Mouse (Mus musculus): ENCODE measurements around the gene U90926. TPM values are rescaled to one million over a fixed set of nuclear protein-coding genes. Genes with fewer than 3 reads are reported as not detected.

The U90926 gene
- not detected for total RNA-seq (2021)
- long read RNA-seq, experiment 1, result 0 reads
- long read RNA-seq, experiment 2, result 0 reads

DNA sequence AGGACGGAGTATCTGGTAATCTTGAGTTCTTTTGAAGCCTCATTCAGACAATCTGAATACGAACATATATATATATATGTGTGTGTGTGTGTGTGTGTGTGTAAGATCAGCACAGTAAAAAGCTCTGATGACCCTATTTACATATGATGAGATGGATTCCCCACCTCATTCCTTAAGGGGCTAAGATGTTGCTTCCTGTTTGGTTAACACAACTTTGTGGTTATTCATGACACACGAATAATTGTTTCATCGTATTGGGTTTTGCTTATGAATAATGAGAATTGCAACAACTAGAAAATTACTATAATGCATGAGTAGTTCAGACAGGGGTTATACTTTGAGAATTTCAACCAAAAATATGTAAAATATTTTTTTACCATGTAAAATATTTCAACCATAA lies at the start of gene U90926:
Gene U90926, minus strand, starts transcription at position 101 of the 400 bp plus-strand sequence.
- DNase-seq, result no peak

- no peak for DNase-seq
Observed at GRCm38 (mm10) chr5:92263761-92264359, 48.7 kb upstream of the U90926 start.

DNA sequence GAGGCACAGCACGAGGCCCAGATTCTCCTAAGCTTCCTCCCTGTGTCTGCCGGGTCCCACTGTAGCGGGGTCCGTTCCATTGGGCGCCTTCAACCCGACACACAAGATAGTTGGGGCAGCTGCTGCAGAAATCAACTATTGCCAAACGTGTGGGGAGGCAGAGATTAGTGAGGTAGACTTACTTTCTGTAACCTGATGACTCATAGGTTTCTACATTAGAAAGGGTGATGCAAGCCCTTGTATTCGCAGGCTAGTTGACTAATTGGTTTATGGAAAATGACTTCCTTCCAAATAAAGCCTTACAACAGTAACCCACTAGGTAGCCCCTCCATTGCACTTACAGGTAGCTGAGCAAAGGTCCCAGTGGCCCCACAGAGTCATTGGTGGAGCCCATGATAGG lies 47.4 kb upstream of the U90926 start:
- no peak for DNase-seq

GRCm38 (mm10) chr5:92256218-92256617 lies 41.0 kb upstream of the U90926 start, which contains the start of gene Ppef2:
Gene Ppef2 (minus strand): TSS chr5:92256278.
- DNase-seq, result no peak

GRCm38 (mm10) chr5:92254476-92254875 lies 39.3 kb upstream of the U90926 start:
- DNase-seq, result no peak

- DNase-seq, result no peak
Observed at GRCm38 (mm10) chr5:92252797-92253343, 37.7 kb upstream of the U90926 start.

GRCm38 (mm10) chr5:92252031-92252430 lies 36.8 kb upstream of the U90926 start:
- no peak for DNase-seq

- no peak for DNase-seq
Observed at GRCm38 (mm10) chr5:92248614-92249013, 33.4 kb upstream of the U90926 start.

DNA sequence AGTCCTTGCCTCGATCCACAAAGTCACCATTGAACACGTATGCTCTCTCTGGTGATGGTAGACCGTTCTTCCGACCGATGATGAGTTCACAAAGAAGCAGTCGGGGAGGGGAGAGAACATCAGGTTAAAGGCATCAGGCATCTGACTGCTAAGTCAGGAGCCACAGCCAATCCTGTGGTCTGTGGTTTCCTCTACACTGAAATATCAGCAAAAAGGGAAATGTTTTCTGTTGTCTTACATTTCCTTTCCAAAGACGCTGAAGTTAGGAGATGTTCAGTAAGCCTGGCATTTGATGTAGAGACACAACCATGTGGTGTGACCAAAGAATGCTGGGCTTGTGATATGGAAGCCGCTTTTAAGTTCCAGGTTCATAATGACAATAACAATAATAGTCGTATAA lies 30.3 kb upstream of the U90926 start:
- no peak for DNase-seq

DNA sequence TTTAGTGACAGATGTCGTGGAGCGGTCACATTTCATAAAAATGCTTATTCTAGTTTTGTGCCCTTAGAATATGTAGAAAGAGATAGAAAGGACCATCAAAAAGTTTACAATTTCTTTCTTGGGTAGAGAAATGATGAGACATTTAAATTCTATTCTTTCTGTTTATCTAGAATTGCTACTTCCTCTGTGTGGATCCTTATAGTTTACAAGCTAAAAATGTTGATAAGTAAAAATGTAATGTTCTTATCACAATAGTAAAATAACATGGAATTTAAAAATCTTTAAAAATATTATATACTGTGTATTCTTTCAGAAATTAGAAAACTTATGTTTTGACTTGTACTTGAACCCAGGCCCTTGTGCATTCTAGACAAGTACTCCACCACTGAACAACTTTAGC lies 29.7 kb upstream of the U90926 start:
- no peak for DNase-seq

DNA sequence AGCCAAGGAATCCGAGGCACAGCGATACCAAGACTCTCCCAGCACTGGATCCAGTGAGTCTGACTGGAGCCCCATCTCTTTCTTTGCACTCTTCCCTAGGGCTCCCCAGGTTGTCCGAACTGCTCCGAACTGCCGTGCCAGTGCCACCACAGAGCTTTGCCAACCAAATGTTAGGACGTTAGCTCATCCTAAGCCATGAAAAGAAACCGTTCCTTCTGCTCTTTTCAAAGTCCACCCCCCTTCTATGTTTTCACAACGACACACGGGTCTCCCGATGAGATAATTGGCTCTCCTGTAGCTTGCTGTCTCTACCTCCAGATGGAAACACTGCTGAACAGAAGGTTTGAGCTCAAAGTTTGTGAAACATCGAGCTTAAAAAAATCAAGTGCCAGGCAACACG lies 25.6 kb upstream of the U90926 start:
- no peak for DNase-seq

GRCm38 (mm10) chr5:92239333-92240232 lies 24.4 kb upstream of the U90926 start:
- DNase-seq, result peak; percentile 17

- no peak for DNase-seq
Observed at GRCm38 (mm10) chr5:92234939-92235557, 19.8 kb upstream of the U90926 start.

GRCm38 (mm10) chr5:92233366-92233765 lies 18.2 kb upstream of the U90926 start:
- no peak for DNase-seq

- DNase-seq, result no peak
Observed at GRCm38 (mm10) chr5:92231836-92232235, 16.6 kb upstream of the U90926 start.

DNA sequence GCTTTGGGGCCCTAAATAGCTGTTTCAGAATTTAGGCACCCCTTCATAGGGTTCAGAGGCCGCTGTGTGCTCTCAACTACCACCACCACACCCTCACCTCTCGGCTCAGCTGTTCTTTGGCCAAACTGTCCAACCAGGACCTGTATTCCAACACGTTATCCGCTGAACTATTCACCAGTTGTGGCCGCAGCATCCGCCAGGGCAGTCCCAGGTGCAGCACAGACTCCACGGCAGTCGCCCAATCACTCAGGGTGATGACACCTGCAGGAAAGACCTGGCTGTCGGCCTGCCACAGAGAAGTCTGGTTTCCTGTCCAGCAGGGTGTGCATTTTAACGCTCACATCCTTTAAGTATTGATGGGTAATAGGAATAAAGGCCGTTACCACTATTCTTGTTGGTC lies 15.1 kb upstream of the U90926 start:
- DNase-seq, result no peak

GRCm38 (mm10) chr5:92229514-92229913 lies 14.3 kb upstream of the U90926 start:
- no peak for DNase-seq

DNA sequence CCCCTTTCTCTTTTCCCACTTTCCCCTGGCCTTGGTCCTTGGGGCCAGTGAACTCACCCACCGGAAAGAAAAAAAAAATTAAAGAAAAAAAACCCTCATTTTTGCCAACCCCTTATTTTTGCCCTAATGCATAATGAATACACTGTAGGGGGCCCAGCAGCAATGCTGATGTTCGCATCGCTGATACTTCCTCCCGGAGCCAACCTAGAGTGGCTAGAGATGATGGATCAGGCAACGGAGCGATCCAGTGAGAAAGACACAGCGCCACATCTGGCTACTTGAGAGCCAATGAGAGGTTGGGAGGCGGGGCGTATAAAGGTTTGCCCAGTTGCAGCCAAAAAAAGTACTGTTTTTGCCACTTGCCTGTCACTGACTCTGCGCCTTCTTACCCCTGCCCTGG lies 13.6 kb upstream of the U90926 start:
- DNase-seq, result no peak

GRCm38 (mm10) chr5:92227782-92228181 lies 12.6 kb upstream of the U90926 start:
- DNase-seq, result peak; percentile 16

- DNase-seq, result no peak
Observed at GRCm38 (mm10) chr5:92220287-92220902, 5.2 kb upstream of the U90926 start.

- DNase-seq, result no peak
Observed at GRCm38 (mm10) chr5:92219826-92220225, 4.6 kb upstream of the U90926 start.
